Mouse (Mus musculus): ENCODE data around the gene Jade1.

Jade1 gene

DNA sequence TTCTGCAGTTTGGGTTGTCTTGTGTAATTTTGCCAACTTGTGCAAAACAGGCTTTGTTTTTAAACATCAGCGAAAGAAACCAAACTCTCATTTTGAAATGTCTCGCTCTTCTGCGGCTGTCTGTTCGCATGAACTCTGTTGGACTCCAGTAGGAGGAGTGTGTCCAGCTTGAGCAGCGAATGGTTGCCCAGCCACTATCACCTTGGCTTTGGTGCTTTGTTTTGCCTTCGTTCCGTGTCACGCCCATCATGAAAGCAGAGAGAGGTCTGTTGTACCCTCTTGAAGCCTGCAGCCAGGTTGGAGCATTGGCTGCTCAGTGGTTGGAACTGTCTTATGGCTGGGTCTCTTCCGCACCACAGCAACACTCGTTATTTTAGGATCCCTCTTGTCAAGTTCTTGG is 43.7 kb downstream of the Jade1 start:
- no peak for DNase-seq (ENCODE audit: low read depth, low spot score)

DNA sequence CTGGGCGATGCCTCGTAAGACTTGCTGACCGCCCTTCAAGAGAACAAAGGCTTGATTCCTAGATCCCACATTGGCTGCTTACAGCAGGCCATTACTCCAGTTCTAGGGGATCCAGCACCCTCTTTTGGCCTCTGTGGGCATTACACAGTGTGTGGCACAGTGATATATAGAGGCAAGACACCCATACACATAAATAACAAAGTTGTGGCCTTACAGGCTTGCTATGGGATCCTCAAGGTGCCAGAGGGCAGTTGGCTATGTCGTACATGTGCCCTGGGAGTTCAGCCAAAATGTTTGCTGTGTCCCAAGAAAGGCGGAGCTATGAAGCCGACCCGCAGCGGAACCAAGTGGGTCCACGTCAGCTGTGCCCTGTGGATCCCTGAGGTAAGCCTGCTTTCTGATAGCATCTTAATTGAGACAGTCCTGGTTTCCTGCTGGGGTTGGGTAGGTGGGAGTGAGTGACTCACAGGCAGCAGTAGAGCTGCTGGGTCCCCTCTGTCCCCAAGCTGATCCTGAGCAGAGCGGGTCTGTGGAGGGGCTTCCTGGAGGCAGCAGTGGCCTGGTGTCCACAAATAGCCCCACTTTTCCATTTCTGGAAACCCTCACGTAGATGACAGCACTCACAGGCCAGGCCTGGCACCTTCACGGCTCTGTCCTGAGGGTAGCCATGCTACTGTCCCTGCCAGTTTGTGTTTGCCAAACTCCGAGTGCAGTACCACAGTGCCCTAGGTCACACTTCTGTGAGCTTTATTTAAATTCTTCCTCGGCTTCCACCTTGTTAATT is 44.5 kb downstream of the Jade1 start:
- no peak for DNase-seq (ENCODE audit: low read depth, low spot score)

DNA sequence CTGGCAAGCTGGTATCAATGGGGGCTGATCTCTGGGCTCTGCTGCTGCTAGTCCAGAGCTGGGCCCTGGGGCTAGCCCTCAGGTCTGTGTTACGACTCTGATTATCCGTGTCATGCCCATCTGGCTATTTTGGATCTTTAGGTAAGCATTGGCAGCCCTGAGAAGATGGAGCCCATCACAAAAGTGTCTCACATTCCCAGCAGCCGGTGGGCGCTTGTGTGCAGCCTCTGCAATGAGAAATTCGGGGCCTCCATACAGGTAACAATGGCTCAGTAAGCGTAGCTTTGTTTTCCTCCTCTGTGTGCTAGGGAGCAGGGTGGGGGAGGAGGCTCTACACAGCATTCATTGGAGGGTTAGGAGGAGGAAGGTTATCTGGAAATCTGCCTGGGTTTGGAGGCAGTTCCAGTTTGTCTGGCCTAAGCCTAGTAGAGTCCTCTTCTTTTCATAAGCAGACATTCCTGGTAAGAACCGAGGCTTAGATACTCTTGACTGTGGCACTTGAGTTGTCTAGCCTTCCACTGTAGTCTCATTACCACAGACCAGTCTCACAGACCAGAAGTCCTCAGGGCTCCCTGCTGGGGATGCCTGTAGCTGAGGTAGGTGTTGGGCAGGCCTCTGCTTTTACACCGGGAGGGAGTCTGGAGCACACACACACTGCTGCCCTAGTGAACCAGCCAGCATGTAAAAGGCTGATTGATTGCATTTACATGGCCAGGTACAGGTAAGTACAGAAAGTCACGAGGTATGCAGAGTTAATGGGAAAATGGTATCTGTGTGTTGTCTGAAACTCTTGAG is 45.9 kb downstream of the Jade1 start:
- DNase-seq (ENCODE audit: low read depth, low spot score), result no peak

DNA sequence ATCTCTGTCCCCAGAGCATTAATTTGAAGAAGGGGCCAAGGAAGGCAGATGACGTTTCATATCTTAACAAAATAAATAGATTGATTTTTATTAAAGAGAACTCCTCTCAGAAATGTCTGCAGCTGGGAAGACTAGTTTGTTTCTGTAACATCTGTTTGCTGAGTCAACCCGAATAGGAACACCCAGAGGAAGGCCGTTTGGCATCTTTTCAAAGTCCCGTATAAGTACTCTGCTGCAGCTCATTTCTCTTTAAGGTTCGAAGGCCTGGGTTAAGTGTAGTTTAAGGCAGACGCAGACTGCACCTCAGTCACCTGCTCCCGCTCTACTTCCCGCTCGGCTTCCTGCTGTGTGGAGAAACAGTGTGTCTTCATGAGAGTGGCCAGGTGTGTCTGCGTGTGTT is 47.4 kb downstream of the Jade1 start:
- no peak for DNase-seq (ENCODE audit: low read depth, low spot score)

DNA sequence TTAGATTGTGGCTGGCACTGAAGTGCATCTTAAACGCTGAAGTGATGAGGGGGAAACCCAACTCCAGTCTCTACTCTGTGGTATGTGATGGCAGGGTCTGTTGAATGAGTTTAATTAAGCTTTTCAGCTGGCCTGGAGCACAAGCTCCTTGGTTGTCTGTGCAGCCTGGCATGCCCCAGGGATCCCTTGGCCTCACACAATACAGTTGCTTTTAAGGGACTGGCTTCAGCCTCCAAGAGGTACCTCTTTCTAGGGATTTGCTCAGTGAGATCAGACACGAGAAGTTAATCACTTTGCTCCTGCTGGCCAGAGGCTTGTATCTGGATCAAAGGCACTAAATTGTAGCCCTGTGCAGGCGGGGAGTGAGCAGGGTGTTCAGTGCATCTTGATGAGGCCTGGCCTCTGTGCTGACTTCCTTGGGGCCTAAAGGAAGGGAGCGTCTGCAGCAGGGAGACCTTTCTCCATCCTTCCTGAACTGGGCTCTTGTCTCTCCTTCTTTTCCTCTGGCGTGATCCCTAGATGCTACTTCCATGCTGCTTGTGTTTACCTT is 48.0 kb downstream of the Jade1 start:
- DNase-seq (ENCODE audit: low read depth, low spot score), result no peak

DNA sequence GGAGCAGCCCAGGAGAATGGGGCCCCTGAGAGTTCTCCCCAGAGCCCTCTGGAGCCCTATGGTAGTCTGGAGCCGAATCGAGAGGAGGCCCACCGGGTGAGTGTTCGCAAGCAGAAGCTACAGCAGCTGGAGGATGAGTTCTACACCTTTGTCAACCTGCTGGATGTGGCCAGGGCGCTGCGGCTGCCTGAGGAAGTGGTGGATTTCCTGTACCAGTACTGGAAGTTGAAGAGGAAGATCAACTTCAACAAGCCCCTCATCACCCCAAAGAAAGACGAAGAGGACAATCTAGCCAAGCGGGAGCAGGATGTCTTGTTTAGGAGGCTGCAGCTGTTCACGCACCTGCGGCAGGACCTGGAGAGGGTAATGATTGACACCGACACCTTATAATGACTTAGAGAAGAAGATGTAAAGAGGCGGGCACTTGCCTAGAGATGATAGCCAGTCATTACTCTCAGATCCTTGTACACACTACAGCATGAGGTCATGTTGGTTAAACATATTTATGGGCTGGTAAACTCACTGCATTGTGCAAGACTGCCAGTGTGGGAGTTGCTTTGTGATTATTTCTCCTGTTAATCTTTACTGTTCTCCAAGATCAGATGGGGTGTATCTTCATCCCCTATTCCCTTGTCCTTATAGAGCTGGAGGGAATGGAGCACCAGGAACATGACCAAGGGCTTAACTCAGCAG is 49.2 kb downstream of the Jade1 start:
- DNase-seq (ENCODE audit: low read depth, low spot score), result no peak

DNA sequence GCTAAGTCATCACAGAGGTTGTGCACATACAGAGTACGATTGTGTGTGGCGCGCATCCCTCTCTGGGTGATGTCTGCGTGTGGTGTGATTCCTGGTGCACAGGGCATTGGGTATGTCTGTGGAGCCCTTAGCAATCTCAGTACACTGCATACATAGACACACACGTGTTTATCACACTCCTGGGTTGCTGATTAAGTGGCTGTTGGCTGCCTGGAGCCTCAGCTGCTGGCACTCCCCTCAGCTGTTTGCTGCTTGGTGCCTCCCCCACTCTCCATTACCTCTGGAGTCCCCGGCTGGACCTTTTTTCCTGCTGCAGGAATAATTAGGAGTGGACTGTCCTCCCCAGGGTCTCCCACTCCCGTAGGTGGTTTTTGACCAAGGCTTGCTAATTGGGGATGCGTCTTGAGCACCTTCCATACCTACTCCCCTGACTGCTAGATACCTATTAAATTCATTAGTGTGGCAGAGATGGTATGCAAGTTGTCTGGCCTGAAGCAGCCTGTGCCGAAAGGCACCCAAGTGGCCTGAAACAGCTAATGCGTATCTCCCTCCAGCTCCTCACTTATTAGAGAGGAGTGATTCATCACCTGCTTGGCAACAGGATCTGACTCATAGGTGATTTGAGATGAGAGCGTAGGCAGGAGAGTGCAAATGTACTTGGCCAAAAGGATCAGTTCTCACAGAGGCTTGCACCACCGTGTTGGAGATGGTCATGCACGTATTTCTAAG is 50.2 kb downstream of the Jade1 start:
- DNase-seq (ENCODE audit: low read depth, low spot score), result no peak

DNA sequence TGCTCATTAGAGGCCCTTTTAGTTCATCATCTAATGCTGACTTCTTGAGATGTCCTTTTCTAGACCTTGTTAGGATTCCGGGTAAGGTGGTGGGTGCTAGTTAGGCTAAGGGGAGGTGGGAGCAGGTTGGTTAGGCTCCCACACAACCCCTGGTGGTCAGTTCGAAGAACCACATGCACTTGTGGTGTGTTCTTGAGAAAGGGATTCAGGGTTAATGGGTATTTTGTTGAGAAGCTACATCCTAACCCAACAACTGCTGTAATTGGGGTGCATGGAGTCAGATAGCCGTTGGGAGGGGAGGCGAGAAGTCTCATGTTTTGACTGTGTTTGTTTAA is 50.8 kb downstream of the Jade1 start:
- no peak for DNase-seq (ENCODE audit: low read depth, low spot score)

DNA sequence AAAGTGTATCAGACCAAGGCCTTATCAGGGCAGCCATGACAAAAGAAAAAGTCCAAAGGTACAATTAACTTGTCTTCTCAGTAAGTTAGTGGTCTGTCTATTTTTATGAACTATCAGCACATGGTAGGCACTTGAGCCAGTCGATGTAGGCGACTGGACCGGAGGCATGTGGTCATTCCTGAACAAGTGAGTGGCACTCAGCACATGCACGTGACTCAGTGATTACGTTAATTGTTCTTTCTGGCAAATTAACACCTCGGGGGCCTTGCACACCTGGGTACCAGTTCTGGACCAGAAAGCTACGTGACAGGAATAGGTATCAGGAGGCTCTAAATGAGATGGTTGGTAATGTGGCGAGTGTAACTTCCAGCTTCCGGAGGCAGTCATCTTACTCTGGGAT is 51.5 kb downstream of the Jade1 start:
- no peak for DNase-seq (ENCODE audit: low read depth, low spot score)

DNA sequence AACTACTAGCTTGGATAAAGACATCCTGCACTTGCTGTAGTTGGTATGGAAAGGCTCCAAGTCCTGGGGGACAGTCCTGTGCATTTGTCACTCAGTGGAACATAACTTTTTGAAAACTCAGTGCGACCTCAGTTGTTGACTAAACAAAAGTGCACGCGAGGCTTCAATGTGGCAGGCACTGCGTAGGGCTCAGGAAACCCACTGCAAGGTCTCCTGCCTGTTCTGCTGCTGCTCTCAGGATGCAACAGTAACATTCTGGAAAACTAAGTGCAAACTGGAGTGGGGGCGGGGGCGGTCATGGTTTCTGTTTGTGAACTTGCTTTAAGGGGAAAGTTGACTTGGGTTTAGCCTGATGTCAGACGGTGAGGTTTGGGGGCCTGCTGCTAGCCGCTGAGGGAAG is 51.9 kb downstream of the Jade1 start:
- DNase-seq (ENCODE audit: low read depth, low spot score), result no peak

DNA sequence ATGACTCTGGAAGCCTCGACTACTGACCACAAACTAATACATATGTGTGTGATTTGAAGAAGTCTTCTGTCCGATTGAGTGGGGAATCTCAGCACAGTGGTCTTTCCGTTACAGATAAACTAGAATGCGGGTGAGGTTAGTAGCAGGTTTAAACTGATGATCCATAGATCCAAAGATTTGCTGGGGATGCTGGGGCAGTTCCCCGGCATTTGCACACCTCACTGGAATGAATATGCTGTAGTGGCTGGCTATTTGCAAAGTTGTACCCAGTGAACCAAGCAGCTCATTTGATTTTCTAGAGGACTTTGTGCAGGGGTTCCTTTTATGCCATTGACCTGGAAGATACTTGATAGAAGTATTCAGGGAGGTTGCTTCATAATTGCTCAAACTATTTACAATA is 53.5 kb downstream of the Jade1 start:
- no peak for DNase-seq (ENCODE audit: low read depth, low spot score)

DNA sequence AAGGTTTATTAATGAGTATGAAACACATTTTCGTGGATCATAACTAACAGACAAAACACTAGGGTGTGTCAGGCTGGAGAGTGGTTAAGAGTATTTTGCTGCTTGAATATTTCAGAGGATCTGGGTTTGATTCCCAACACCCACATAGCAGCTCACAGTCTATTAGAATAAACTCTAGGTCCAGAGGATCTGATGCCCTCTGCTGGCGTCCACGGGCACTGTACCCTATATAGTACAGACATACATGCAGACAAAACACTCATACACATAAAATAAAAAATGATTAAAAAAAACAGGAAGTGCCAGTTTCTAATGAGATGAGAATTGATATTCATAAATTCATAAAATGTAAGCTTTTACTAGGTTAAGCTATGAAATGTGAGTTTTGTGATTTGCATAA is 56.7 kb downstream of the Jade1 start:
- DNase-seq (ENCODE audit: low read depth, low spot score), result no peak

DNA sequence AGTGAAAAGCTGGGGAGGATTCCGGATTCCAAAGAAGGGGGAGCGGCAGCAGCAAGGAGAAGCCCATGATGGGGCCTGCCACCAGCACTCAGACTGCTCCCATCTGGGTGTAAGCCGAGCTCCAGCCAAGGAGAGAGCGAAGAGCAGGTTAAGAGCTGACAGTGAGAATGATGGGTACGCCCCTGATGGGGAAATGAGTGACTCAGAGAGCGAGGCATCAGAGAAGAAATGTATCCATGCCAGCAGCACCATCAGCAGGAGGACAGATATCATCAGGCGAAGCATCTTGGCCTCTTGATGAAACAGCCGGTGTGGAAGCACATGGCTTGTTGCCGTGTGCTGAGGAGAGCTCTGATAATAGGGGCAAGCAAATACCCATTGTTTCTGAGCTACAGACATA is 58.2 kb downstream of the Jade1 start:
- no peak for DNase-seq (ENCODE audit: low read depth, low spot score)

DNA sequence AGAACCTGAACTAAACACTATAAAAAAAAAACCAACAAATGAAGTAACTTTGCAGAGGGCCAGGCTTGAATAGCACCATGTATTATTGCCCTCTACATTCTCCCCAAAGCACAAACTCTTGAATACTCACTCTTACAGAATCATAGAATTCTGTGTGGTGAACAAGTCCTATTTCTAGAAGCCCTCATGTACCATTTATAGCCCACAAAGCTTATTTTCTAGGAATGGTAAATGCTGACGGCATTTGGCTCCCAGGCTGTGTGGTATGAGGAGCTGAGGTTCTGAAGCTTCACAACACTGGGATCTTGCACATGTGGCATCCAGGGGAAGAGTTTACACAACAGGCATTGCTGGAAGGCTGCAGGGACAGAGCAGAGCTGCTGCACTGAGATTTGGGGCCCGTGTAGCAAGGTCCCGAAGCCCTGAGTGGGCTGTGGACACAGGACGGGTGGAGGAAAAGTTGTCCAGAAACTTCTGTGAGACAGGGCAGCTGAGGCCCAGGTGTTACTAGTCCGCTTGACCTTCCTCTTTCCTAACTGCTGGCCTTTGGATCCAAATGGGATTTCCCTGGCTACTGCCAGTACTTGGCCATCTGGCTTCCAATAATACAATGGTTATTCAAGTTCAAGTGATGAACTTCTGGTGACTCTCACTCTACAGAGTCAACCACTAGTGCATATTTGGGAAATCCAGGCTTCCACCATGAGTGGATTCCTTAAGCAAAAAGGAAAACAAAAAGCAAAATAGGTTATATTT is 58.9 kb downstream of the Jade1 start:
- no peak for DNase-seq (ENCODE audit: low read depth, low spot score)

DNA sequence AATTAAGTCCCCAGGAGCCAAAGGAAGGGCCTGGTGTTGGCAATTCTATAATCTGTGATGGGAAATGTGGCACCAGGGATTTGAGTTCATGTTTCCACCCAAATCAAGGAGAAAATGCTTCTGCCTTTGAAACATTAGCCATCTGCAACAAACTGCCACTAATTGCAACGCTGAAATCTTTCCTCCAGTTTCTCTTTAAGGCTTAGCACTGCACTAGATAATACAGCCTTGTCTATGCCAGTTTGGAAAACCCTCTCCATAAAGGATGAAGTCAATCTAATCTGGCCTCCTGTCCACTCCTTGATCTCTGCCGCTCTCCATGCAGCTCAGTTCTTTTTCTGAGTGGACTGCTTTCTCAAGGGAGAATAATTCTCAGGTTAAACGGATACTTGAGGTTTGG is 62.5 kb downstream of the Jade1 start:
- DNase-seq (ENCODE audit: low read depth, low spot score), result no peak

DNA sequence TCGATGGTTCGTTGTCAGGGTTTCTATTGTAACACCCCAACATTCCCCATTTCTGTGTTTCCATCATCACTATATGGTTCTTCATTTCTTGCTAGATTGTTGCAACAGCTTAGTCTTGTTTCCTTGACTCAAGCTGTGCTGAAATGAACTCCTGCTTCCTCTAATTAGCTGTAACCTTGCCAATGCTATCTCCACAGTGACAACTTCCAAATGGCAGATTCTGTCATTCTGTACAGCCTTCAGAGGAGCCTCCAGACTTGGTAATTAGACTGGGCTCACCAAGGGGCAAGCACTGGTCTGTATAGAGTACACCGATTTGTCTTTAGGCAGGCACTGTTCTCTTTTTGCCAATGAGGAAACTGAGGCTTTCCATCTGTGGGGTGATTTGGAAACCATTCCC is 63.0 kb downstream of the Jade1 start:
- no peak for DNase-seq (ENCODE audit: low read depth, low spot score)

DNA sequence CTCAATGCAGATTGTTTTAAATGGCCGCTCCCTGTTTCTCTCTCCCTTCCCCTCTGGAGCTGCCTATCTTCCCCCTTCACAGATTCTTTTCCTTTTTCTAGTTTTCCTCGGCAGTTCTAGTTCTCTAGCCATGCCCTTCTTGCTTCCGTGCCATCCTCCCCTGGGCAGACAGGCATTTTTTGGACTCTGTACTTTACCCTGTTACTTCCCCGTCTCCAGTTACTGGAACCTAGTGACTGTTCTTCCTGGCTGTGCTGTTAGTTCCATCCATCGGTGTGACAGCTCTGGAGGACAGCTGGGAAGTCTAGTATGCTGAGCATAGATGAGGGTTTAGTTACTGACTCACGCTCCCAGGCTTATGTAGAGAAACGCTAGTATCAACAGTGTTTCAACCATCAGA is 65.4 kb downstream of the Jade1 start:
- no peak for DNase-seq (ENCODE audit: low read depth, low spot score)

DNA sequence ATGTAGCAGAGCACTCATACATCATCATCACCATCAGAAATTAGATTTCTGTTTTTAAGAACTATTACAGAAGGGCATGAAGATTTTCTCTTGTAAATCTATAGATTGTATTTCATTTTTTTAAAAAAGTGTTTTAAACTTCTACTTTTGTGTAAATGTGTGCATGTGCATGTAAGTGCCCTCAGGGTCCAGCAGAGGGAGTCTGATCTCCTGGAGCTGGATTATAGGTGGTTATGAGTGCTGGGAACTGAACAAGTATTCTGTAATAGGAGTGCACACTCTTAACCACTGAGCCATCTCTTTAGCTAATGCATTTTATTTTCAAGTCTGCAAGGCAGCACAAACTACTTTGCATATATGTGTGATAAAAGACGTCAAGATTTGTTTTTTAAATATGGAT is 100.1 kb downstream of the Jade1 start:
- no peak for DNase-seq (ENCODE audit: low read depth, low spot score)
